Mouse (Mus musculus) myocyte (in vitro differentiated cells): Measurements from ENCODE around the gene Tbc1d10c. TPM values are rescaled to one million over a fixed set of nuclear protein-coding genes. Genes with fewer than 3 reads are reported as not detected.

Source experiments
- H3K27me3 ChIP-seq: one replicate; pipeline ENCODE4 v1.6.1; 2011; ENCODE audit not compliant: control insufficient read depth, insufficient read depth, insufficient read length
- H3K36me3 ChIP-seq: one replicate; pipeline ENCODE4 v1.6.1; 2011; ENCODE audit not compliant: control insufficient read depth, insufficient read depth
- H3K4me2 ChIP-seq: one replicate; pipeline ENCODE4 v1.6.1; 2011; ENCODE audit warnings: low read depth, control low read depth
- H3K4me3 ChIP-seq: one replicate; pipeline ENCODE4 v1.5.1; 2011; ENCODE audit warnings: mild to moderate bottlenecking, control low read depth, moderate library complexity
- H3K79me2 ChIP-seq: one replicate; pipeline ENCODE4 v1.6.1; 2011; ENCODE audit not compliant: control insufficient read depth, insufficient read depth
- H3ac ChIP-seq: one replicate; pipeline ENCODE4 v1.6.1; 2011; ENCODE audit not compliant: control insufficient read depth, insufficient read length
- CEBPB ChIP-seq: IDR thresholded peaks from 2 replicates; pipeline ENCODE4 v1.6.1; 2011; ENCODE audit warnings: mild to moderate bottlenecking, moderate library complexity; ENCODE audit not compliant: poor library complexity, insufficient read depth, severe bottlenecking
- E2F4 ChIP-seq: IDR thresholded peaks from one replicate; pipeline ENCODE4 v1.6.1; 2011; ENCODE audit warnings: mild to moderate bottlenecking, control low read depth, moderate library complexity; ENCODE audit not compliant: insufficient read depth
- MAX ChIP-seq: IDR thresholded peaks from one replicate; pipeline ENCODE4 v1.6.1; 2011; ENCODE audit warnings: low read depth, mild to moderate bottlenecking, control low read depth
- MYOD1 ChIP-seq, 3 experiments: IDR thresholded peaks; one replicate each; pipeline ENCODE4 v1.6.1; 2011; ENCODE audit warnings: control low read depth in 2 of 3, low read depth in 2 of 3, mild to moderate bottlenecking in 2 of 3, moderate library complexity in 1 of 3; ENCODE audit not compliant: insufficient read length in 2 of 3, control insufficient read depth in 1 of 3
- MYOG ChIP-seq, 3 experiments: IDR thresholded peaks; one replicate each; pipeline ENCODE4 v1.6.1; 2011; ENCODE audit warnings: control low read depth in 2 of 3, low read depth in 2 of 3, mild to moderate bottlenecking in 2 of 3; ENCODE audit not compliant: insufficient read length in 2 of 3, control insufficient read depth in 1 of 3, insufficient read depth in 1 of 3
- POLR2A ChIP-seq: IDR thresholded peaks from one replicate; pipeline ENCODE4 v1.6.1; 2011; ENCODE audit warnings: low read depth, mild to moderate bottlenecking, control low read depth, moderate library complexity; ENCODE audit not compliant: insufficient read length
- POLR2AphosphoS2 ChIP-seq: IDR thresholded peaks from one replicate; pipeline ENCODE4 v1.6.1; 2011; ENCODE audit warnings: low read depth, control low read depth; ENCODE audit not compliant: insufficient read length
- REST ChIP-seq: IDR thresholded peaks from one replicate; pipeline ENCODE4 v1.6.1; 2011; ENCODE audit warnings: mild to moderate bottlenecking, control low read depth, moderate library complexity; ENCODE audit not compliant: insufficient read depth, insufficient read length
- SRF ChIP-seq: IDR thresholded peaks from one replicate; pipeline ENCODE4 v1.6.1; 2011; ENCODE audit warnings: low read depth; ENCODE audit not compliant: control insufficient read depth, insufficient read length
- TCF12 ChIP-seq: IDR thresholded peaks from one replicate; pipeline ENCODE4 v1.6.1; 2011; ENCODE audit warnings: mild to moderate bottlenecking, control low read depth; ENCODE audit not compliant: poor library complexity, insufficient read depth, severe bottlenecking
- TCF3 ChIP-seq: IDR thresholded peaks from one replicate; pipeline ENCODE4 v1.6.1; 2011; ENCODE audit warnings: low read depth, control low read depth; ENCODE audit not compliant: insufficient read length
- USF1 ChIP-seq: IDR thresholded peaks from one replicate; pipeline ENCODE4 v1.6.1; 2011; ENCODE audit warnings: low read depth, mild to moderate bottlenecking, control low read depth, moderate library complexity
- polyA plus RNA-seq: library from polyadenylated mRNA; unstranded; fragments of >200 nt; fragmentation: generic; extraction: Trizol; gene quantifications from one replicate; pipeline ENCODE4 v1.2.1, GENCODE M21; 2012; ENCODE audit warnings: missing spikeins

Tbc1d10c gene
- polyA plus RNA-seq, 1 experiment, result 0.67 TPM

DNA sequence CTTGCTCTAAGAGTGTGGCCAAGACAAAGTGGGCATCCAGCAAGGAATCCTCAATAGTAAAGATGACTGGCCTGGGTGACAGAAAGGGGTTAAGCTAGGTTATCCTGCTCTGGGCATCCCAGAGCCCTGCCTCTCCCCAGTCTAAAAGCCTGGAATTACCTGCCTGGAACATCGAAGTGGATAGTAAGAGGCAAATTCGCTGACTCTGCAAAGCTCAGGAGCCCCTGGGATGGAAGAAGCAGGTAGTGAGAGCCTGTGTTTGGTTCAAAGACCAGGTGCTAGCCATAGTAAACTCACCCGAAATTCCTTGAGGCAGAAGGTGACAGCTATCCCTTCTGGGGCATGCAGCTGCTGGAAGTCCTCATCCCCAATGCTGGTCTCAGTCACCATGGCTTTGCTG is 6.1 kb upstream of the Tbc1d10c start:
- H3K36me3 ChIP-seq, result peaks cover 23% of the 10 kb centered on the region
- H3K27me3 ChIP-seq, result no peaks in the 10 kb centered on the region
- no peak overlapping the region for H3ac ChIP-seq
- peaks cover 35% of the 10 kb centered on the region for H3K79me2 ChIP-seq
- H3K4me3 ChIP-seq, result no peak overlapping the region
- H3K4me2 ChIP-seq, result no peak overlapping the region
- TF ChIP-seq TCF12, result no peak
- TF ChIP-seq POLR2A, result peak; percentile 9
- TF ChIP-seq POLR2AphosphoS2, result peak; percentile 55
- TF ChIP-seq MYOD1 (IDR thresholded peaks at IDR 0.05; ENCODE audit: control insufficient read depth in 1 of 3, insufficient read length in 2 of 3, low read depth in 2 of 3), result peak in 1 of 3 experiments; percentile 2

- Histone ChIP-seq H3K27me3 (no peaks in the 10 kb centered on the region), H3ac (no peak overlapping the region), H3K4me3 (no peak overlapping the region), H3K79me2 (peaks cover 35% of the 10 kb centered on the region), H3K36me3 (peaks cover 23% of the 10 kb centered on the region), H3K4me2 (no peak overlapping the region)
- TF ChIP-seq POLR2A (no peak), POLR2AphosphoS2 (no peak), MYOG (IDR thresholded peaks at IDR 0.05; ENCODE audit: control insufficient read depth in 1 of 3, insufficient read depth in 1 of 3, insufficient read length in 2 of 3, low read depth in 2 of 3) (no peak), SRF (no peak), MYOD1 (IDR thresholded peaks at IDR 0.05; ENCODE audit: control insufficient read depth in 1 of 3, insufficient read length in 2 of 3, low read depth in 2 of 3) (no peak), REST (no peak), TCF3 (no peak), CEBPB (no peak), E2F4 (no peak), TCF12 (no peak), MAX (no peak), USF1 (no peak)
Observed at GRCm38 (mm10) chr19:4196548-4196947, 5.5 kb upstream of the Tbc1d10c start.

DNA sequence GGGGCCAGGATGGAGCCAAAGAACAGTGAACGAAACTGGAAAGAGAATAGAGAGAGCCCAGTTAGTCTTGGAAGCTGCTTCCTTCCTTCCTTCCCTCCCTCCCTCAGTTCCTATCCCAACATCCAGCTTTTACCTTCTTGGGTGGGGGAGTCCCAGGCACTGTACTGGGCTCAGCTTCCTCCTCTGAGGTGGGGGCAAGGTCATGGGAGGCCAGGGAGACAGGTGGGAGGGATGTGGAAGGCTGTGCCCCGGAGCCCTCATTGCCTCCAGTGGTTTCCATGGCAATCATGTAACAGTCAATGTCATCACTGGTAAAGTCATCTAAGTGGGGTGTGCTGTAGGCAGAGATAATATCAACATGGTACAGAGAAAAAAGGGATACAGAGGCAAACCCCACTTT is 5.0 kb upstream of the Tbc1d10c start:
- Histone ChIP-seq H3K27me3 (no peaks in the 10 kb centered on the region), H3K4me3 (no peak overlapping the region), H3K36me3 (peaks cover 23% of the 10 kb centered on the region), H3K79me2 (peaks cover 33% of the 10 kb centered on the region), H3K4me2 (no peak overlapping the region), H3ac (no peak overlapping the region)
- TF ChIP-seq TCF12 (no peak), MYOG (IDR thresholded peaks at IDR 0.05; ENCODE audit: control insufficient read depth in 1 of 3, insufficient read depth in 1 of 3, insufficient read length in 2 of 3, low read depth in 2 of 3) (no peak), POLR2AphosphoS2 (no peak), SRF (no peak), USF1 (no peak), TCF3 (no peak), CEBPB (no peak), MAX (no peak), REST (no peak), POLR2A (no peak), MYOD1 (IDR thresholded peaks at IDR 0.05; ENCODE audit: control insufficient read depth in 1 of 3, insufficient read length in 2 of 3, low read depth in 2 of 3) (no peak), E2F4 (no peak)

DNA sequence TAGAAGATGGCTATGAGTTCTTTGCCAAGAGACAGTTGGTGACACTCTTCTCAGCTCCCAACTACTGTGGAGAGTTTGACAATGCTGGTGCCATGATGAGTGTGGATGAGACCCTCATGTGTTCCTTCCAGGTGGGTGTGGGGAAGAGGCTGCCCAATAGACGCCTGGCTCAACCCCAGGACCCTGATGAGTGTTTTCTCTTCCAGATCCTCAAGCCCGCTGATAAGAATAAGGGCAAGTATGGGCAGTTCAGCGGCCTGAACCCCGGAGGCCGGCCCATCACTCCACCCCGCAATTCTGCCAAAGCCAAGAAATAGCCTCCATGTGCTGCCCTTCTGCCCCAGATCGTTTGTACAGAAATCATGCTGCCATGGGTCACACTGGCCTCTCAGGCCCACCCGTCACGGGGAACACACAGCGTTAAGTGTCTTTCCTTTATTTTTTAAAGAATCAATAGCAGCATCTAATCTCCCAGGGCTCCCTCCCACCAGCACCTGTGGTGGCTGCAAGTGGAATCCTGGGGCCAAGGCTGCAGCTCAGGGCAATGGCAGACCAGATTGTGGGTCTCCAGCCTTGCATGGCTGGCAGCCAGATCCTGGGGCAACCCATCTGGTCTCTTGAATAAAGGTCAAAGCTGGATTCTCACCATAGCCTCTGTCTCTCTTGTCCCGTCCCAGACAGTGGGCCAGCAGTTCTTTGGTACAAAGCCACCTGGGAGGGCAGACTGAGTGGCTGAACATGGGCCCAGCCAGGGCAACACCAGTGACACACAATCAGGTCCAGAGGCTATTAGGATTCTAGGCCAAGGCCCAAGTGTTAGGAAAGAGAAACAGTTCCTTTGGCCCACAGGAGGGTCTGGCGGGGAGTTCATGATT is 3.9 kb upstream of the Tbc1d10c start:
- Histone ChIP-seq H3K36me3 (peaks cover 23% of the 10 kb centered on the region), H3K27me3 (no peaks in the 10 kb centered on the region), H3ac (no peak overlapping the region), H3K4me3 (no peak overlapping the region), H3K4me2 (no peak overlapping the region), H3K79me2 (peaks cover 23% of the 10 kb centered on the region)
- no peak for TF ChIP-seq MYOD1 (IDR thresholded peaks at IDR 0.05; ENCODE audit: control insufficient read depth in 1 of 3, insufficient read length in 2 of 3, low read depth in 2 of 3)
- TF ChIP-seq REST, result no peak
- no peak for TF ChIP-seq TCF3
- no peak for TF ChIP-seq SRF
- TF ChIP-seq POLR2AphosphoS2, result no peak
- no peak for TF ChIP-seq MAX
- no peak for TF ChIP-seq TCF12
- no peak for TF ChIP-seq USF1
- no peak for TF ChIP-seq MYOG (IDR thresholded peaks at IDR 0.05; ENCODE audit: control insufficient read depth in 1 of 3, insufficient read depth in 1 of 3, insufficient read length in 2 of 3, low read depth in 2 of 3)
- TF ChIP-seq CEBPB, result no peak
- no peak for TF ChIP-seq E2F4
- no peak for TF ChIP-seq POLR2A
